Mouse (Mus musculus): ENCODE measurements around the gene Smim13.
"Not testable (repeated sequence)": the region's sequence is repeated elsewhere in the genome, so short reads cannot be mapped to it uniquely, and the experiment has no call there.

The Smim13 gene

GRCm38 (mm10) chr13:41249538-41250317, at the start of gene Smim13:
Gene Smim13, plus strand, starts transcription at chr13:41249844.
- peak; percentile 97 for DNase-seq (ENCODE audit: low read depth)

- no peak for DNase-seq (ENCODE audit: low read depth)
Observed at GRCm38 (mm10) chr13:41200861-41201260, 48.8 kb upstream of the Smim13 start.

- DNase-seq (ENCODE audit: low read depth), result no peak
Observed at GRCm38 (mm10) chr13:41203289-41203688, 46.4 kb upstream of the Smim13 start.

GRCm38 (mm10) chr13:41203691-41204090, 46.0 kb upstream of the Smim13 start:
- DNase-seq (ENCODE audit: low read depth), result no peak

- not testable (repeated sequence) for DNase-seq (ENCODE audit: low read depth)
Observed at GRCm38 (mm10) chr13:41205568-41205967, 44.1 kb upstream of the Smim13 start.

- DNase-seq (ENCODE audit: low read depth), result no peak
Observed at GRCm38 (mm10) chr13:41206241-41206640, 43.4 kb upstream of the Smim13 start.

- no peak for DNase-seq (ENCODE audit: low read depth)
Observed at GRCm38 (mm10) chr13:41211276-41211675, 38.4 kb upstream of the Smim13 start.

- no peak for DNase-seq (ENCODE audit: low read depth)
Observed at GRCm38 (mm10) chr13:41212558-41213322, 36.9 kb upstream of the Smim13 start.

- no peak for DNase-seq (ENCODE audit: low read depth)
Observed at GRCm38 (mm10) chr13:41215669-41216068, 34.0 kb upstream of the Smim13 start.

- no peak for DNase-seq (ENCODE audit: low read depth)
Observed at GRCm38 (mm10) chr13:41216236-41216635, 33.4 kb upstream of the Smim13 start.

GRCm38 (mm10) chr13:41219056-41219455, 30.6 kb upstream of the Smim13 start:
- DNase-seq (ENCODE audit: low read depth), result no peak

GRCm38 (mm10) chr13:41219687-41220303, 29.8 kb upstream of the Smim13 start:
- DNase-seq (ENCODE audit: low read depth), result no peak

GRCm38 (mm10) chr13:41220304-41220834, 29.3 kb upstream of the Smim13 start, which contains the start of gene Elovl2:
Gene Elovl2, minus strand, starts transcription at chr13:41220405.
- DNase-seq (ENCODE audit: low read depth), result peak; percentile 69

- no peak for DNase-seq (ENCODE audit: low read depth)
Observed at GRCm38 (mm10) chr13:41226513-41226912, 23.1 kb upstream of the Smim13 start.

GRCm38 (mm10) chr13:41228060-41228459, 21.6 kb upstream of the Smim13 start:
- no peak for DNase-seq (ENCODE audit: low read depth)

- DNase-seq (ENCODE audit: low read depth), result no peak
Observed at GRCm38 (mm10) chr13:41230256-41230655, 19.4 kb upstream of the Smim13 start.

- DNase-seq (ENCODE audit: low read depth), result no peak
Observed at GRCm38 (mm10) chr13:41231389-41231983, 18.2 kb upstream of the Smim13 start.

GRCm38 (mm10) chr13:41232209-41232608, 17.4 kb upstream of the Smim13 start:
- DNase-seq (ENCODE audit: low read depth), result no peak

GRCm38 (mm10) chr13:41233241-41233640, 16.4 kb upstream of the Smim13 start:
- DNase-seq (ENCODE audit: low read depth), result no peak

GRCm38 (mm10) chr13:41235181-41235580, 14.5 kb upstream of the Smim13 start:
- DNase-seq (ENCODE audit: low read depth), result no peak

GRCm38 (mm10) chr13:41235845-41236741, 13.6 kb upstream of the Smim13 start:
- no peak for DNase-seq (ENCODE audit: low read depth)
